Mouse (Mus musculus) erythroblast, embryonic 14.5 days (primary cell): ENCODE data around the gene Fabp6. TPM values are rescaled to one million over a fixed set of nuclear protein-coding genes. Genes with fewer than 3 reads are reported as not detected.

ENCODE experiments used
- H3K27me3 ChIP-seq: 2 replicates; pipeline ENCODE4 v1.6.1; 2012; ENCODE audit warnings: inconsistent platforms; ENCODE audit not compliant: control insufficient read depth
- H3K36me3 ChIP-seq: 2 replicates; pipeline ENCODE4 v1.6.1; 2012; ENCODE audit warnings: mild to moderate bottlenecking, inconsistent platforms; ENCODE audit not compliant: control insufficient read depth
- H3K4me1 ChIP-seq: 2 replicates; pipeline ENCODE4 v1.6.1; 2012; ENCODE audit warnings: inconsistent platforms; ENCODE audit not compliant: control insufficient read depth
- H3K4me3 ChIP-seq: replicated peaks from 2 replicates; pipeline ENCODE3; 2012; ENCODE audit warnings: moderate library complexity, mild to moderate bottlenecking, inconsistent platforms
- H3K9me3 ChIP-seq: 2 replicates; pipeline ENCODE4 v1.6.1; 2012; ENCODE audit warnings: low read length, inconsistent platforms, mixed read lengths; ENCODE audit not compliant: control insufficient read depth
- GATA1 ChIP-seq: IDR thresholded peaks from 2 replicates; pipeline ENCODE4 v1.6.1; 2012; ENCODE audit warnings: low read length, inconsistent platforms, mixed read lengths
- TAL1 ChIP-seq: IDR thresholded peaks from 3 replicates; pipeline ENCODE4 v1.6.1; 2012; ENCODE audit warnings: low read length, inconsistent platforms, mixed read lengths
- polyA plus RNA-seq: library from polyadenylated mRNA; stranded (reverse); fragments of >175 nt; gene quantifications from 2 replicates; pipeline ENCODE4 v1.2.3, GENCODE M21; 2012

Gene Fabp6
- polyA plus RNA-seq, 1 experiment, result not detected

GRCm38 (mm10) chr11:43626927-43627645 is 25.7 kb upstream of the Fabp6 start:
- Histone ChIP-seq H3K4me1 (no peaks in the 10 kb centered on the region), H3K36me3 (no peaks in the 10 kb centered on the region)

GRCm38 (mm10) chr11:43626300-43626926 is 25.1 kb upstream of the Fabp6 start:
- no peaks in the 10 kb centered on the region for H3K4me1 ChIP-seq
- H3K4me3 ChIP-seq, result no peak overlapping the region
- no peaks in the 10 kb centered on the region for H3K36me3 ChIP-seq
- H3K9me3 ChIP-seq, result no peaks in the 10 kb centered on the region
- no peak for TF ChIP-seq TAL1
- TF ChIP-seq GATA1, result no peak
- peaks cover 3% of the 10 kb centered on the region; the same call in 1 of the 2 replicates for H3K27me3 ChIP-seq

More at GRCm38 (mm10) chr11:43626927-43627645, 25.7 kb upstream of the Fabp6 start:
- no peak for TF ChIP-seq GATA1
- no peak for TF ChIP-seq TAL1
- peaks cover 3% of the 10 kb centered on the region; the same call in 1 of the 2 replicates for H3K27me3 ChIP-seq
- no peak overlapping the region for H3K4me3 ChIP-seq
- H3K9me3 ChIP-seq, result no peaks in the 10 kb centered on the region

- H3K4me3 ChIP-seq, result no peak overlapping the region
- TF ChIP-seq GATA1 (no peak), TAL1 (no peak)
- H3K36me3 ChIP-seq, result no peaks in the 10 kb centered on the region
- no peaks in the 10 kb centered on the region for H3K9me3 ChIP-seq
- peaks cover 3% of the 10 kb centered on the region; the same call in 1 of the 2 replicates for H3K27me3 ChIP-seq
- no peaks in the 10 kb centered on the region for H3K4me1 ChIP-seq
Measured at GRCm38 (mm10) chr11:43624341-43624740, 23.0 kb upstream of the Fabp6 start.

- TF ChIP-seq GATA1 (no peak), TAL1 (no peak)
- no peaks in the 10 kb centered on the region for H3K9me3 ChIP-seq
- no peaks in the 10 kb centered on the region for H3K4me1 ChIP-seq
Measured at GRCm38 (mm10) chr11:43621769-43622168, 20.4 kb upstream of the Fabp6 start.

DNA sequence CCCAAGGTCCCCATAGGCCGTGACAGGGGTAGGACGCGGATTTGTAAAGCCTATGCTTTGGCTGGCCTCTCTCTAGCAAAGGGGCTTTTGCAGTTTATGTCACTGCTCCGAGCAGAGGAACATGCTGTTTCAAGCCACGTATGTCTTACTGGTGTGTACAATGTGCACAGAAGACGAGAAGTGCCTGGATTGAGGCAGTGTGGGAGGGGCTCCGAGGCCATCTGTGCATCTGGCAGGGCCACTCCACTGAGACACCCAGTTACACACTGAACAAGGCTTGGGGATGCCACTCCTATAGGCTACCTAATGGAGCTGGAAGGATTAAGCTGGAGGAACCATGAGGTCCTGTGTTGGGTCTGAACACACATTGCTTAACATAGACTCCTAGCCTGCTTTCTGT is 17.1 kb upstream of the Fabp6 start:
- H3K4me3 ChIP-seq, result no peak overlapping the region
- no peaks in the 10 kb centered on the region for H3K4me1 ChIP-seq
- TF ChIP-seq GATA1 (no peak), TAL1 (no peak)
- H3K36me3 ChIP-seq, result no peaks in the 10 kb centered on the region
- no peaks in the 10 kb centered on the region for H3K27me3 ChIP-seq
- no peaks in the 10 kb centered on the region for H3K9me3 ChIP-seq

More at GRCm38 (mm10) chr11:43621769-43622168, 20.4 kb upstream of the Fabp6 start:
- Histone ChIP-seq H3K4me3 (no peak overlapping the region), H3K27me3 (peaks cover 3% of the 10 kb centered on the region; the same call in 1 of the 2 replicates), H3K36me3 (no peaks in the 10 kb centered on the region)

DNA sequence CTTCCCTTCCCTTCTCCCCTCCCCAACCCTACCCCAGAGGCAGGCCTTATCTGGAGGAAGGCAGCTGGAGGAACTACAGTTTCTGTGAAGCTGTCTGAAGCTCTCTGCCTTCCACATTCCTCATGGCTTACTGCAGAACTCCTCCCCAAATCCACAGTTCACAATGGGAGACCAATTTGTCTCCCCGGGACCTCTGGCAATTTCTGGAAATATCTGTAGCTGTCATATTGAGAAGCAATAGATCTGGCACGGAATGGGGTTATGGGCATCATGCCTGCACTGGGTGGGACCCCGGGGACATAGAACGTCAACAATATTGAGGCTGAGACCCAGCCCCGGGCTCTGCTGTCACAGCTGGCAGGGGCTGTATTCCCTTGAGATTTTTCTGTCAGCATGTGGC is 16.6 kb upstream of the Fabp6 start:
- H3K4me1 ChIP-seq, result no peaks in the 10 kb centered on the region
- TF ChIP-seq GATA1, result no peak
- TF ChIP-seq TAL1, result no peak
- H3K4me3 ChIP-seq, result no peak overlapping the region
- H3K9me3 ChIP-seq, result no peaks in the 10 kb centered on the region
- no peaks in the 10 kb centered on the region for H3K27me3 ChIP-seq
- H3K36me3 ChIP-seq, result no peaks in the 10 kb centered on the region

- Histone ChIP-seq H3K4me3 (no peak overlapping the region), H3K27me3 (no peaks in the 10 kb centered on the region), H3K9me3 (no peaks in the 10 kb centered on the region), H3K36me3 (no peaks in the 10 kb centered on the region), H3K4me1 (no peaks in the 10 kb centered on the region)
- TF ChIP-seq GATA1 (no peak), TAL1 (no peak)
Measured at GRCm38 (mm10) chr11:43612834-43613488, 11.6 kb upstream of the Fabp6 start.

- H3K9me3 ChIP-seq, result no peaks in the 10 kb centered on the region
- H3K4me1 ChIP-seq, result no peaks in the 10 kb centered on the region
- TF ChIP-seq TAL1 (no peak), GATA1 (no peak)
- no peak overlapping the region for H3K4me3 ChIP-seq
- no peaks in the 10 kb centered on the region for H3K36me3 ChIP-seq
- H3K27me3 ChIP-seq, result no peaks in the 10 kb centered on the region
Measured at GRCm38 (mm10) chr11:43610662-43611033, 9.3 kb upstream of the Fabp6 start.

GRCm38 (mm10) chr11:43610006-43610661 is 8.8 kb upstream of the Fabp6 start:
- no peak overlapping the region for H3K4me3 ChIP-seq
- no peak for TF ChIP-seq TAL1
- TF ChIP-seq GATA1, result no peak
- no peaks in the 10 kb centered on the region for H3K4me1 ChIP-seq
- H3K9me3 ChIP-seq, result no peaks in the 10 kb centered on the region
- no peaks in the 10 kb centered on the region for H3K36me3 ChIP-seq
- H3K27me3 ChIP-seq, result no peaks in the 10 kb centered on the region
